Mouse (Mus musculus) cerebellum, adult 9-11 months (tissue): Measurements from ENCODE around the gene Slc22a20.
A peak's percentile ranks its signal among the peaks of the same experiment; 100 is the strongest.

Experiments used
- DNase-seq: peaks from one replicate; pipeline ENCODE4 v3.0.0; 2022

The Slc22a20 gene

DNA sequence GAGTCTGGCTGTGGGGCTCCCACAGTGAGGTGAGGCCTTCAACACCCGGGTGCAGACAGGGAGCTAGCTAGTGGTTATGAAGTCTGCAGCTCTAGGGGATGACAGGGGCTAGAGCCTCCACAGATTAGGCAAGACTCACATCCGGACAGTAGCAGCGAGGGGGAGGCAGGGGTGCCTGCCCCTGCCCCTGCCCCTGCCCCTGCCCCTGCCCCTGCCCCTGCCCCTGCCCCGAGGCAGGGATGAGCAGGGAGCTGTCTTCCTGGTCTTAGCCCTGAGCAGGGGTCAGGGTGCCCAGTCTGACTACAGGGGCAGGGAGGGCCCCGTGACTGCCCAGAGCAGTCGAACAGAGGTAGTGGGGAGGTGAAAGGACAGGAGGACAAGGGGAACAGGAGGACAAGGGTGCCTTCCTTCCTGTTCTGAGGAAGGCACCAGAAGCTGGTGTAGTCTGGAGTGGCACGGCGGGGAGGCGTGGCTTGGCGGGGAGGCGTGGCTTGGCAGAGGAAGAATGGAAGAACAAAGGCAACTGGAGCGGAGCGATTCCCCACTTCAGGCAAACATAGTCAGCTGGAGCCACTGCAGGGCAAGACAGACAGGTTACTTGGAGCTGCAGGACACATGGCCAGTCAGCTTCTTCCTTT is 3.0 kb upstream of the Slc22a20 start:
- DNase-seq: peak; percentile 16

DNA sequence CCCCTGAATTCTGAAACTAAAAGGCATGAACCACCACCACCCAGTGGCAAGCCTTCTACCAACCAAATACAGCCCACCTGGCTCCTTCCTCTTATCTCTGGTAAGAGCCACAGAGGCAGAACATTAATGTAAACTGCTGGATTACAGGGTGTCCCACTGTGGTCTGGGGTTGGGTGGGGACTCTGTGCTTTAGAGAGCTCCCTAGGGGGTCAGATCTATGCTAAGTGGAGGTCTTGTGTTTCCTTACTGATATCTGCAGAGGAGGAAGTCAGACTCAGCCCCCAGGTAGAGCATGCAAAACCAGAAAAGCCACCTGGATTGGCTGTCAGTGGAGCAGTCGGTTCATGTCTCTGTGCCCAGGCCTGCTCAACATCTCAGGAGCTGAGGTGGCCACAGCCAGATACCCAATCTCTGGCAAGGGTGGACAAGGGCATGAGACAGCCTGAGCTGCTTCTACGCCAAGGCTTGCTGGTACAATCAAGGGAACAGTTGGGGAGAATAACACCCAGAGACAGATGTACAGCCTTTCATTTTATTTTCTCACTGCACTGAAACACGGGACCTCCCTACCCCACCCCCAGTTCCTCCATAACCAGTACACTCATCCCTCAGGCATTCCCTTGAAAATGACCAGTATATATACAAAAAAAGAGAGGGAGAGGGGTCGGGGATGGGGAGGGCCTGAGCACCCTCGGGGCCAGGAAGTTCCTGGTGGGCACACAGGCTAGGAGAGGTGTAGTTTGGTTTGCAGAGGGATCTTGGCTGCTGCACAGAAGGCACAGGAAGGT is 2.3 kb upstream of the Slc22a20 start:
- DNase-seq: no peak

DNA sequence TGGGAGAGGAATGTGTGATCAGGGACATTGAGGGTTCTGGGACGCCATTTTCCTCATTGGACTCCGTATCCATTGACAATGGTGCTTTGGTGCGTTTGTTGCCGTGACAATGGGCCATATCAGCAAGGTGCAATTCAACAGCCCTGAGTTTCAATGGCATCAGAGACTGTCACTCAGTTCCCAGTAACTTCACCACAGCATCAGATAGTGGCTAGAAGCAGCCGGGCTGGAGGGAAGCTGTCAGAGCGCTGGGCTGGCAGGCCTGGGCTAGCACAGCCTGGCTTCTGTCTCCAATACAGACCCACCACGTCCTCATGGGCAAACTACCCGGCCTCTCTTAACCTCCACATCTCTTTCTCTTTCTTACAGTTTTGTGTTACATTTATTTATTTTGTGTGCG is 5.5 kb downstream of the Slc22a20 start:
- DNase-seq: no peak

DNA sequence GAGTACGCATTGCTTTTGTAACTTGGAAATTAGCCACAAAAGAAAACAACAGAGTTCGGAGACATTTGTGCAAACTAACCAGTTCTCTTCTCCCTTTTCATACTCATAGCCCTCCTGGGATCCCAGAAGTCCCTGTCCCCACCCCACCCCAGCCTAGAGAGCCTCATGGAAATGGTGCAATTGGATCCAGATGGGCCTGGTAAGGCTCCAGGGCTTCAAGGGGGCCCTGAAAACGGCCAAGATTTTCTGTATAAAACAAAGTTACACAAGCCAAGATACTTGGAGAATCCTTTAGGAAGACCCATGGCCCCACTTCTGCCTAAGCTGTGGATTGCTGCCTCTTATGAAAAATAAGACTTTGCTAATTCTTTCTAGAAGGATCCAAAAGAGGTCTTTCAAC is 8.2 kb downstream of the Slc22a20 start:
- DNase-seq: no peak

DNA sequence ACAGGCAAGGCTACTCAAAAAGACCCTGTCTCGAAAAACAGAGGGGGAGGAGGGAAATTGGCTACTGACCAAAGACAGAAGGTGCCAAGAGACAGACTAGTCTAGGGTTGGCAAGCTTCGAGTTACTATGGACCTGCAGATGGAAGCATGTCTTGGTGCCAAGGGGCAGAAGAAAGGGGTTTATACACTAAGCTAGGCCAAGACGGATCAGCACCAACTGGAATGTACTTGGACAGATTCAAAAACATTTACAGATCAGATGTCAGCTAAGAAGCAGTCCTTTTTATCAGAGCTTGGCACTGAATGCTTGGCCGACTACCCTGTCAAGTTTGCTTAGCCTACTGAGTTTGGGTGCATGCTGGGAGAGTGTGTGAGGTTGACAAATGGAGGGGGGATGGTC is 10.3 kb downstream of the Slc22a20 start:
- peak; percentile 51 for DNase-seq

DNA sequence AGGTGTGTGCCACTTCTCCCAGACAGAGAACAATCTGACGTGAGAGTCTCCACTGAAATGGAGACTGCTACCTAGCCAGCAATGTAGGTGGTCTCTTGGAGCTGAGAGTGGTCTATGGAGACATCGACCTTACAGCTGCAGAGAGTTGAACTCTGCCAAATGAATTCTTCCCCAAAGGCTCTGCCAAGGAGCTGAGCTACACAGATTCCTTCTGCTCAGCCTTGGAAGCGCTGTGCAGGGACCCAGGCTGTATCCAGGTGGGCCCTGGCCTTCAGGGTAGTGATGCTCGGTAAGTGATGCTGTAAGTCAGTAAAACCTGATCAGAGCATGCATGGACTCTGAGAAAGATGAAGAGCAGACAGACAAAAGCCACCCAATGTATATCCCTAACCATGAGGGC is 10.8 kb downstream of the Slc22a20 start:
- DNase-seq: no peak

DNA sequence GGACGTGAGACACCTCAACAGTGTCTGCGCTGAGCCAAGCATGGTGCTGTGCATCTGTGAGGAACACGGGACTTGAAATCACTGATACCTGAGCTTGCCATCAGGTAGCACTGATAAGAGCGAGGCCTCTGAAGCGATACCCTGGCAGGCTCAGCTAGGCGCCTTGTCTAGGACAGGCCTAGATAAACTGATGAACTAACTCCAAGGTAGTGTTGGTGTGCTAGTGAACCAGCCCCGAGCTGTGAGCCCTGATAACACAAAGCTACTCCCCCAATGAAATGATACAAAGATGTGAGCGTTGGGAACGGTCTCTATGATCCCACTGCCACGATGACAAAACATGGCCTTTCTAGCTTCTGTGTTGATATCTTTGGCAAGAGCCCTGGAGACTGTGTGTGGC is 18.3 kb downstream of the Slc22a20 start:
- DNase-seq: no peak

DNA sequence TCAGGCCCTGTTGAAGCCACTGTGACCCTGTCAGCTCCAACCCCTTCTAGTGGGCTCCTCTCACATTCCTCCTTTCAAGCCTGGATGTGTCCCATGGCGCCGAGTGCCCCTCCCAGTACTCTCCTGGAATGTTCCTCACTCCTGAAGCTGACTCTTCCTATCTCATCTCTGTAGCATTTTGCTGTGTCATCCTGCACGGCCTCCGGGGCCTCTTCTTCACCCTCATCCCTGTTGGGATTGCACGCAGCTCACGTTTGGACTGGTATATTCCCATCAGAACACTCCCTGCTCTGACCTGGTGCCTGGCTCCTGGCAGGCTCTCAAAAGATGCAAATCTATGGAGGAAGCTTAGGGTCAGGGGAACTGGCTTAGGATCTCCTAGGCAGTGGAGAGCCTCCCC is 19.2 kb downstream of the Slc22a20 start:
- DNase-seq: no peak

DNA sequence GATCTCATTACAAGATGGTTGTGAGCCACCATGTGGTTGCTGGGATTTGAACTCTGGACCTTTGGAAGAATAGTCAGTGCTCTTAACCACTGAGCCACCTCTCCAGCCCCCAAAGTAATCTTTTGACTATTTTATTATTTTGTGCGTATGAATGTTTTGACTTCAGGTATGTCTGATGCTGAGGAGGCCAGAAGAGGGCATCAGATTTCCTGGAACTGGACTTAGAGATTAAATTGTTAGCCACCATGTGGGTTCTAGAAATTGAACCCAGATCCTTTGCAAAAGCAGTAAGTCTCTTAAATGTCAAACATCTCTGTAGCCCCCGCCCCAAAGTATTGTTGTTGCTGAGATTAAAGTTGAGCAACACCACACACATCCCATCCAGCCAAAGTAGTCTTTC is 20.0 kb downstream of the Slc22a20 start:
- no peak for DNase-seq

DNA sequence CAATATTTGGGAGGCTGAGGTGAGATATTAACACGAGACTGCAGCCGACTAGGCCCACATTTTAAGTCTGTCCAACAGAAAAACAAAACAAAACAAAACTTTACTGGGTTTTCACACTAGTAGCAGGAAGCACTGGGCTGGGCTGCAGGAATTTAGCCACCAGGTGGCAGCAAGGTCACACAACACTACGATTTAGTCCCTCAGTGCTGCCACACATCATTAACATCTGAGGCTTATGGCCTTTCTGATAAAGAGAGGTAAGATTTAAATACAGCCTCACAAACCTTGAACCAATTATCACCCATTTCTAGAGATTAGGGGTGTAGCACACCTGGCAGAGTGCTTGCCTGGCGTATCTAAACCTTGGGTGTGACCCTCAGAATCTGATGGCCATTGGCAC is 20.7 kb downstream of the Slc22a20 start:
- DNase-seq: peak; percentile 63

DNA sequence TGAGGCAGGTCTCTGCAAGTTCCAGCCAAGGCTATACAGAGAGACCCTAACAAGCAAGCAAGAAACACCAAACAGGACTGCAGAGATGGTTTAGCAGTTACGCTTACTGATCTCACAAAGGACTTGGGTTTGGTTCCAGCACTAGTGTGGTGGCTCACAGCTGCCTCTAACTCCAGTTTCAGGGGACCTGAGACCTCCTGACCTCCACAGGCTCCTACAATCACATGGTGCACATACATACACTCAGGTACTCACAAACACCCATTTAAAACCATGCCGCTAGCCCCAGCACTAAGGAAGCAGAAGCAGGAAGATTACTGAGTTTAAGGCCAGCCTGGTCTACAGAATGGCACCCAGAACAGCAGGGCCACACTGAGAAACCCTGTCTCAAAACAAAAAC is 21.1 kb downstream of the Slc22a20 start:
- no peak for DNase-seq

DNA sequence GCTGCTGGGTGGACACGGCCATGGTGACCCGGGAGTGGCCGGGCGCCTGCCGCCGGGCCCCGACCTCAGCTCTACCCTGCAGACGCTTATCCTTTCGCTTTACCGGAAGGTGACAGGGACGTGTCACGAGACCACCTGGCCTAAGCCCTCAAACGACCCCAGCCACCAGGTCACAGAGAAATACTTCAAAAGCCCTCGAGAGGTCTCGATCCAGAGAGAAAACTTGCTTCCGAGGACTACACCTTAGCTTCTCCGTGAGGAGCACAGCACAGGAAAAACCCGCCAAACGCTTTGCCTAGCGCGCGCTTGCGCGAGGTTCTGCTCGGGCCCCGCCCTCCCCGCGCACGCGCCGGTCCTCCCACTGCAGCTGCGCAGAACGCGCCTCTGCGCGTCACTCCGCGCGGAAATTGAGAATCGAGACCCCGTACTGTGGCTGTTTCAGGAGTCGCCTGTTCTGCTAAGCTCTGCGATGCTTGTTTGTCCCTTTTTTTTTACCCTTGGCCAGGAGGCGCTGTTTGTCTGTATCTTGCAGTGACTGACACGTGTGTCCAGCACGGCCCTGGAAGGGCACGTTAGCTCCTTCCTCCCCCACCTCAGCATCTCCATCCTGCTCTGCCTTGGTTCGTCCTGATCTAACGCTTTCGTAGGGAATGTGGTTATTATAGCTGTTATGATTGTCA is 21.9 kb downstream of the Slc22a20 start, which contains the start of gene Pola2:
Gene Pola2, minus strand, starts transcription at position 320 of the 680 bp plus-strand sequence.
- peak; percentile 87 for DNase-seq

DNA sequence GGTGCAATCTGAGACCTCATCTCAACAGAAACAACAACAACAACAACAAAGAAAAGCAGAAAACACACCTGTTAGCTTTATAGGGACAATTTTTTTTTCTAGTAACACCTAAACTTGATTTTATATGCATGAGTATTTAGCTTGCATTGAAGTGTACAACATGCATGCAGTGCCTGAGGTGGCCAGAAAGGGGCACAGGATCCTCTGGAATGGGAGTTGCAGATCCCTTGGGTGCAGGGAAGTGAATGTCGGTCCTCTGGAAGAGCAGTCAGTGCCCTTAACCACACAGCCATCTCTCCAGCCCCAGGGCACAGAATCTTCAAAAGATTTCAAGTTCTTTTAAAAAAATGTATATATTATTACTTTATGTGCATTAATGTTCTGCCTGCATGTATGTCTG is 23.3 kb downstream of the Slc22a20 start:
- no peak for DNase-seq

DNA sequence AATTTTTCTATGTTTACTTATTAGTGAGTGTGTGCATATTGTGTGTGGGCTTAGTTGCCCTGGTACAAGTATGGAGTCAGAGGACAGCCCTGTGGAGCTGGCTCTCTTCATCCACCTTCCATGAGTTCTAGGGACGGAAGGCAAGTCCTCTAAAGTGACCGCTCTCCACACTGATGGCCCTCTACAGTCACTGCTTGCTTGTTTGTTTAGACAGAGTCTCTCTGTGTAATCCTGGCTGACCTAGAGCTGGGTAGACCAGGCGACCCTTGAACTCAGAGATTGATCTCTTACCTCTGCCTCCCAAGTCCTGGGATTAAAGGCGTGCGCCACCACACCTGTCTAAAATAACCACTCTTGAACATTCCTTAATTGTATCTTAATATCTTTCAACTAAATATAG is 28.6 kb downstream of the Slc22a20 start:
- DNase-seq: no peak

DNA sequence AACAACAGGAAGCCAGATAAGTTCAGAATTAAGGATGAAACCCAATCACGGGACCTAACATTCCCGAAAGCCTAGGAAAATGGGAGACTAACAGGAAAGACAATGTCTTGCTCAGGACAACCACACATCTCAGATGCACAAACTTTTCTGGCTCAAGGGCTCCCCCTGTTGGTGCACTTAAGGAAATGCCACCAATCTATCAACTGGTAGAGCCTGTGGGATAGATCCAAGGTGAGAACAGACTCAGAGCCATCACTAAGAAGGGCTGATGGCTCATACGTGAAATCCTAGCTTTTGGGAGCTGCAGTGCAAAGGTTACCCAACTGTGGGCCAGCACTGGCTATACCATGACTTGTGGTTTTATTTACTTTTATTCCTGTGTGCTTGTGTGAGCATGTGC is 29.3 kb downstream of the Slc22a20 start:
- DNase-seq: peak; percentile 81

DNA sequence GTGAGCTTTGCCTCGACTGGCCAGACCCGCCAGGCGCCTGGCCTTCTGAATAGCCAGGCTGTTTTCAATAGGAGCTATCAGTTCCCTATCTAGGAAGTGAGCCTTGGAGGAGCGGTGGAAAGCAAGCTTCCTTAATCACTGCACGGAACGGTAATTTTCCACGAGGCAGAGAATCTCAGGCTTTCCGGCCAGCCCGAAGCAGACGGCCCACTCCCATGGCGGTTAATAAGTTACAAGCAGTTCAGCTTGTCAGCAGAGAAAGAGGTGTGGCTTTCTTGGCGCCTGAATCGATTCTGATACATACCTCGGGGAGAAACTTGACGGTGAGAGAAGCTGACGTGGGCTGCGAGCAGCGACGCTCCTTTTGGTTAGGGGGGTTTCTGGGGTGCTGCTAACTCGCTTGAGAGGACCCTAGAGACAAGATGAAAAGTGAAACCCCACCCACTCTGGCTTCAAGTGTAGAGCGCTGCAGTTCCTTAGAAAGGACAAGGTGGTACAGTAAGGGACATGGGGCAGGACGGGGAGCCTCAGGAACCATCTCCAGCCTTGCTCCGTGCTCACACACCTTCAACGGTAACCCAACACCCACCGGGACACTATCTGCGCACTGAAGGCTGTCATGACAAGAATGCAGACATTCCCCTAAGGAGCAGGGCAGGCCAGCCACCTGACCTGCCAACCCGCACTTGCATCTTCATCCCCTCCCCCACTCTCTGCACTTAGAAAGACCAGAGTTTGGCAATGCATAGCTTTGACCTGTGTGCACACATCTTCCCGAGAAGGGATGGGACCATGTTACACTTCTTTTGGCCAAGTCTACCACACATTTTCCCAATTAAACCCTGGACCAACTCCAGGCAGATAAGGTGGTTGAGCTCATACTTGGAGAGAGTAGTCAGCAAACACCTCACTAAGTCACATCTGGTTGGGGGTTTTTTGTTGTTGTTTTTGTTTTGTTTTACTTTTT is 30.0 kb downstream of the Slc22a20 start:
- DNase-seq: no peak

DNA sequence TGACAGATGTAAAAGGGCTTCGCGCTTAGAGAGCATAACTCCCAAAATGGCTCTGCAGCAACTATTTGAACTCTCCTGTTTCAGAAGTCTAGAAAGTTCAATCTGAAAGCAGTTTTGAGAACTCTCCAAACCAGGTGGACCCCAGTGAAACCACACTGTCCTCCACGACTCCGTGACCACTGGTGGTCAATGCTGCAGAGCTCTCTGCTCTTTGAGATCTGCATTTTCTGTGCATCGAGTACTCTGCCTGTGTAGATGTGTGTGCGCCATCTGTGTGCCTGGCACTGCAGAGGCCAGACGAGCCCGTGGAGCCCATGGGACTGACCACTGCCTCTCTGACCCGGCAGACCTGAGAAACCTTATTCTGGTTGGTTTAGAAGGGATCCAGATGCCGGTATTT is 31.0 kb downstream of the Slc22a20 start:
- no peak for DNase-seq

DNA sequence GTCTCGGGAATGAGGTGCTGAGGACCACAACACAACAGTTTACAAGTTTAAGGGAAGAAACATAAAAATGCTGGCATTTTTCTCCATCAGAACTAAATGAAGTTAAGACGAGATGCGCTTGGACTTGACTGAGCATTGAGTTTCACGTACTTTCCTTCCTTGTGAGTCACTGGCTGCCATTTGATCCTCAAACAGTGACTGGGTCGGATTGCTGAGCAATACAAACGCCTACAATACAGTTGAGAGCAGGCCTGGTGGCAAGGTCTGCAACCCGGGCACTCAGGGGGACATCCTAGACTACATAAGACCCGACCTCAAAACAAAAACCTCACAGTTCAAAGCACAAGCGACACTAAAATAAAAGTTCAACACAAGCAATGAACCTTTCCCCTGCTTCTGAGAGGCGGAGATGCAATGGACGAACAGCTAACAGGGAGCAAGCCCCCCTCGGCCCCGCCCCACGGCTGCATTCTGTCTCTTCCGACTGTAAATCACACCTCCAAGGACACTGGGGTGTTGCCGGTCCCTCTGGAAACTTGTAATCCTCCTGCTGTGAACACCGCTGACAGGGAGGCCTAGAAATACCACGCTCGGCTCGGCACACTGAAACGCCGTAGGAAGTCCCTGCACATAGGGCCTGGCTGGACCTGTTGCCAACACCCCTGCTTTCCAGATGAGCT is 31.8 kb downstream of the Slc22a20 start:
- DNase-seq: no peak

DNA sequence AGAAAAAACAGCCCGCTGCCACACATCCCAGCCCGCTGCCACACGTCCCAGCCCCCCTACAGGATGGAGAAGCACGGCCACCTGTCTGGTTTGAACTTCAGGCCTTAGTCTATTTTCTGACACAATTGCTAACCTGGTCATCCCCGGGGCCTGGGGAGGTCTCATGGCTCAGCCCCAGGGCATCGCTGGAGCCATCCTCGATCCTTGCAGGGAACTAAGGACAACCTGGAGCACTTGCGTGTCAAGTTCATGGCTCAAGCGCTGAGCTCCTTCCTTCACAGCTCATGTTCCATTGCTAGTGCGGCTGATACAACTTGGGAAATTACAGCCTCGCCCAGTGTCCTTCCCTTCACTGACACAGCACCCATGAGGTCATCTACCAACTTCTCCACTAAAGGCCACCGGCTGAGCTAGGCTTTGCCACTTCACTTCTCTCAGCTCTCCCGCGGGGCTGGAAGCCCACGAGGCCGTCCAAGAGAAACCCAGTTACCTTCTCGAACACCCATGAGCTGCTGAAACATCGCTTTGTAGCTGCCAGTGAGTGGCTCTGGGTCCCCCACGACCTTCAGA is 32.7 kb downstream of the Slc22a20 start:
- DNase-seq: no peak

DNA sequence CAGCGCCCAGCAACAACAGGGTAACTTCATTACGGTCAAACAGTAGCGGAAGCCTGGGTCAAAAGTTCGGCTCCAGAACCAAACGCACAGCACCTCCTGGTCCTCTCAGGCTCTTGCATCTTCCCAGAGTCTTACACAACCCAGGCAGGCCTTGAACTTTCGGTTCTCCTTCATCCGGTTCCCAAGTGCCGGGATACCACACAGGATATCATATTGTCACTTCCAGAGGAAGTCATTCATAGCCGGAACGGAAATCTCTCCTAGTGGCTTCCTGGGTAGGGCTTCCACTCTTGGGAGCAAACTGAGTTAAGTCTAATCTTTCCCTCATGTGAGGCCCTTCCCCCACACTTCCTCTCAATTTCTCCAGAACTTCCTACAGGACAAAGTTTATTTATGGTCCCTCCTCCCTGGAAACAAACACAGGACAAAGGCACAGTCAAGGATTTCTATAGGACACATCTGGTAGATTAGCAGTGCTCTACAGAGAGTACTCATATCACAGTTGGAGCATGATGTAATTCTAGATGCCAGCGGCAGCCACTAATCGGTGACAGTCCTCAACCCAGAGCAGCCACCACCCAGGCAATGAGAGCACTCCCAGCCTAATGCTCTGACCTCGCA is 33.8 kb downstream of the Slc22a20 start:
- DNase-seq: no peak

DNA sequence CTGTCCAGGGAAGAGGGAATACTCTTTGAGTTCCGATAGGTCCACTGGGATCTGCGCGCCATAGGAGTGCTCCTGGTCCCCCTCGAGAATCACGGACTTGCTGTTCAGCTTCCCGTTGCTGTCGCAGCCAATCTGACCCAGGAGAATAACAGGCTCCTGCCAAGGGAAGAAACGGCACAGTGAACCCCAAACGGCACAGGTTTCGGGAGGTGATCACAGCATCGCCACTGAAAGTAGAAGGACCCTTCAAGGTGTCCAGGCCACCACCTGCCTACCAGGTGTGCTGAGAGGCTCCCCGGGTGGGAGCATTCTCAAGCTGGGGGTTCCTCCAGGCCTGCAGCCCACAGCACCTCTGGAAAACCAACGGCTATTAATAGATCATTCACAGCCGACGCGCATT is 34.3 kb downstream of the Slc22a20 start:
- no peak for DNase-seq
